Mouse (Mus musculus) lung, postnatal 10 days (tissue): ENCODE data around the gene Gpr33.

Experiments
- DNase-seq: peaks from one replicate; pipeline ENCODE4 v3.0.0; 2021

The Gpr33 gene

GRCm38 (mm10) chr12:52027963-52028362 lies at the start of gene Gpr33:
Gpr33 (minus strand) TSS chr12:52028063.
- DNase-seq = no peak

GRCm38 (mm10) chr12:52049324-52049723 lies 21.5 kb upstream of the Gpr33 start:
- DNase-seq = no peak

DNA sequence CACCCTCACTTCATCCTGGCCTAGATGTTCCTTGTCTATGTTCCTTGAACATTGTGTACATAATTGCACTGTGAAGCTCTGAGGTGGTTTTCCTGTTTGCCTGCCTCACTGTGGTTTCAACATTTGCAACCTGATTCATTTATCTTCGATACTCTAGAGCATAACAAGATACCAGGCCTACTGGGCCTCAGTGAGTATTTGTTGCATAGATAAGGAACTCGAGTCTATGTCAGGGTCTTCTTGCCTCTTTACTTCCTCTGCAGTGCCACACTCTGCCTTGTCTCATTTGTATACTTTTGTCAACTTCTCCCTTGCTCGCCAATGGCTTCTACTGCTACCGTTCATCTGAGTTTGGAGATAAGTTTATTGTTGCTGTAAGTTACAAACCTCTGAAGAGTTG lies 18.5 kb upstream of the Gpr33 start:
- DNase-seq = no peak

DNA sequence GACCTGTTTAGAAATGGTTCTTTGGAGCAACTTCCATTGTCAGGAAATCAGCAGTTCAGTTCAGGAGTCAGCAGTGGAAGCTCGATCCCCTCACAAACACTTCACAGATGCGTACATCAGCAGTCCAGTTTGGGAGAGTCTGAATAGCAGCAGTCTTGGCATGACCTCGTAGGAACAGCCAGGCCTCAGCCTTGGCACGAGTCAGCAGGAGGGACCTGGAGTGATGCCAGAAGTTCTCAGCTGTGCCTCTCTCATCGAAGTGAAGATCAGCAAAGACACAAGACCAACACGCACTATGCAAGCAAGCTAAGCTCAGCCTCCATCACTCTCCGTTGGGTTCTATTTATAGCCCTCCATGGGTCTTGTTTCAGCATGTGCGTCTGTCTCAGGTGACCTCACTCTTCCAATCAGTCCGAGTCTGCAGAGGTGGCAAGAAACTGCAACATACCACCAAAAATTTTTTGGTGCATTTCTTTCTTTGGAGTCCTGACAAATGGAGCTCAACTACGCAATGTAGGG lies 15.0 kb upstream of the Gpr33 start:
- DNase-seq = peak; percentile 44

DNA sequence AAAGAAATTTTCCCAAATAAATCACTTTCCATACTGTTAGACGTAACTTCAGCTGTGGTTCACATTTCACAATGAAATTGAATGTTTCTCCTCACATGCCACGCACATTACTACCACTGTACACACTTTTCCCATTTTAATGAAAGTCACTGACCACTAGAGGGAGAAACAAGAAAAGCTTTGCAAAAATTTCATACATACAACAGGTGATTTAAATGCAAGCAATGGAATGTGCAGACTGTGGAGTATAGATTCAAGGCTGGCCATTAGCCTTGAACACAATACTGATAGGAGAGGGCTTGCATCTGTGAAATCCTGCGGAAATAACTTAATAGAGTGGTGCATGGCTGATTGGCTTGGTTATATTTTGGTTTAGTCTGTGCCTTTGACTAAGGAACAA lies 10.5 kb upstream of the Gpr33 start:
- DNase-seq = no peak

DNA sequence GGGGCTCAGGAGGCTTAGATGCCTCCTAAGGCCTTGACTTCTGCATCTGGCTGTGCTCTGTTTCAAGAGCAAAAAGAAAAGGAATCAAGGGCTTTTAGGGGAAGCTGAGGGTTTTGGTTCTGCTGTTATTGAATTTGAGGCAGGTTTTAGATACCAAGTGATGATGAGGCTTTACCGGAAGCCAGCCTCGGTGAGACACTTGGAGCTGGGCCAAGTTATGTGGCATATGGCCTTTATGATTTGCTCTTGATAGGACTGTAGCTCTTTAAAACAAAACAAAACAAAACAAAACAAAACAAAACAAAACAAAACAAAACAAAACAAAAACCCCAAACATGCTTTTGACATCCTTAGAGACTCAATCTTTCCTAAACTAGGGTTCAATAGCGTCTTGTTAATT lies 7.1 kb upstream of the Gpr33 start:
- no peak for DNase-seq

DNA sequence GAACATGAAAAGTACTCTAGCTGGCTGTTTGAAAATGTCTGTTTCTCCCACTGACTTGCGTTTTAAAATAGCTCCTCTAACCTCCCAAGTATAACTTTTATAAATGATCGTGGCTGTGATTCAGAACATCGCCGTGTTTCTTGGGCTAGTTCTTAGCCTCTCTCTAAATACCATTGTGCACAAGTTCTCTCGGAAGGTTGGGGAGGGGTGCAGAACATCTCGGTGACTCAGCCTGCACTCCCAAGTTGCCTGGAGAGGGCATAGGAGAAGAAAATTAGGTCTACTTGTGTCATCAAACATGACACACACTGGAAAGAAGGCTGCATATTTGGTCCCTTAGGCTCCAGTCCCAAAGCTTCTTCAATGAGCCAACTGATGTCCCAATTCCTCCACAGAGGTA lies 4.4 kb upstream of the Gpr33 start:
- no peak for DNase-seq

- DNase-seq = no peak
Measured at GRCm38 (mm10) chr12:52014494-52015029, 13.3 kb downstream of the Gpr33 start.

DNA sequence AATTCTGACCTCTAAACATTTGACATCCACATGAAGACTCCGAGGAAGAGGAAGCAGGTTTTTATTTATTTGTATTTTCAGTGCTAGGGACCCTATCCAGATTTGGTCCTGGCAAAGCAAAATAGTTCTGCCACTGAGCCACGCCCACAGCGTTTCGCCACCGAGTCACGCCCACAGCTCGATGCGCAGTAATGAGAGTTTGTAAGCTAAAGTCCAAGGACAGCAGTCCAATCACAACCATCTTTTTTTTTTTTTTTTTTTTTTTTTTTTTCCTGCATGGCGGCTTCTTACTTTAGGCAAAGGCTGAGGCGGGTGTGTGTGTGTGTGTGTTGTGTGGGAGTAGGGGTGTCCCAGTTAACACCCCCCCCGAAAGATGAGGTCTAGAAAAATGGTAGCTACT lies 13.8 kb downstream of the Gpr33 start:
- DNase-seq = peak; percentile 62

GRCm38 (mm10) chr12:52013274-52013673 lies 14.6 kb downstream of the Gpr33 start:
- DNase-seq = peak; percentile 27

- no peak for DNase-seq
Measured at GRCm38 (mm10) chr12:52012159-52012558, 15.7 kb downstream of the Gpr33 start.

- peak; percentile 32 for DNase-seq
Measured at GRCm38 (mm10) chr12:52010630-52010961, 17.3 kb downstream of the Gpr33 start.

DNA sequence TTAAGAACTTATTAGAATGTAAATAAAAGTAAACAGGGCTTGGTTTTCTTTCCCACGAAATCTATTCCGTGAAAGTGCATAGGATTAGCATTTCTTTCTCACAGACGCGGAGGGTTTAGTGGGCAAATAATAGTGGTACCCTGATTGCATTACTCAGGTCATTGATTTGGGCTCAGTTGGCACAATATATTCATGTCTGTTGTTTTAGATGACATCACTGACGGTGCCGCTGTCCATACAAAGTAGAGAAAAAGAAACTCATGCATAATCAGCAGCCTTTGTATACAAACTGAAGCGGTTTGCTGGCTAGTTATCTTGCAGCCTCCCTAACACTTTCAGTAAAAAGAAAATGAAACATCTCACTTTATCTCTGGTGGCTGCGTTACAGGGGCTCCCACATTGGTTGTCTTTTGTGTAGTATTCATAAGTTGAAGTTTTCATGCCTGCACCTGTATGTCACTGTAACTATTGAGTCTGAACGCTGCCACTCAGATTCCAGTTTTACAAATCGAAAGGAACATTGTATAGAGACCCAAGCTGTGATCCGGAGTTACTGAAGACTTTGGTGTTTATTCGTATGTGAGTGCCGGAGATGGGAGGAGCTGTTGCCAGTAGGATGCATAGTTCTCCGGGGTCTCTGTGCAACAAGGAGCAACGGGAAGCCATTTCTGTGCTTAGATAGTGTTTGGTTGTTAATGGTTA lies 17.8 kb downstream of the Gpr33 start:
- DNase-seq = no peak

DNA sequence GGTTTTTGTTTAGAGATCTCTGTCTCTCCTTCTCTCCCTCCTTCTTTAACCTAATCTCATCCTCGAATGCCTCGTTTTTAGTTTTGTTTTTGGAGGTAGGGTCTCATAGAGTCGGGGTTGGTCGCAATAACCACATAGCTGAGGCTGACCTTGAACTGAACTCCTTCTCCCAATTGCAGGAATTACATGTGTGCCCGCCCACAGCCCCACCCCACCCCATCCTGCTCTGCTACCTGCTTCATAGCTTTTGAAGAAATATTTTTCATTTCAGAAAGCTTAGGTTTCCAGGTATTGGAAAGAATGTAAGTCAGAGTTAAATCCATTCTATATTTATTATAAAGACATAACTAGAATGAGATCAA lies 21.2 kb downstream of the Gpr33 start:
- no peak for DNase-seq

- DNase-seq = peak; percentile 95
Measured at GRCm38 (mm10) chr12:52005877-52006632, 21.8 kb downstream of the Gpr33 start, which contains the start of gene Dtd2. Dtd2 (minus strand) TSS chr12:52006501.

DNA sequence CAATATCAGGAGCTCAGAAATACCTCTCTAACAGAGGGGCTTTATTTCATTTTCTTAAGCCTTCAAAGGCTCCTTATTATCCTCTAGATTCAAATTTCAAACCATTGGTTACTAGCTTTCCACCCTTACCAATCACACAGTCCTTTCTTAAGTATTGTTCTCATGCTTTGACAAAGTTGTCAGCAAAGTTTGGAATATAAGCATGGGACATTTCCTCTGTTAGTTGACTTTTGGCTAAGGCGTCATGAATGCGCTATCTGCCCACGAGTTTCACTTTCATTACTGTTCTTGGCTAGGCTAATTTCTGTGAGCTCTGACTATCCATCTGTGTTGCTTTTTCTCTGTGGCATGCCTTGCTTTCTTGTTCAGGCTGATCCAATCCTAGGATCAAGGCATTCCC lies 25.1 kb downstream of the Gpr33 start:
- DNase-seq = no peak

- peak; percentile 85 for DNase-seq
Measured at GRCm38 (mm10) chr12:52001544-52001943, 26.3 kb downstream of the Gpr33 start.

- no peak for DNase-seq
Measured at GRCm38 (mm10) chr12:51998366-51998932, 29.4 kb downstream of the Gpr33 start.

GRCm38 (mm10) chr12:51995738-51996536 lies 31.9 kb downstream of the Gpr33 start:
- DNase-seq = no peak

DNA sequence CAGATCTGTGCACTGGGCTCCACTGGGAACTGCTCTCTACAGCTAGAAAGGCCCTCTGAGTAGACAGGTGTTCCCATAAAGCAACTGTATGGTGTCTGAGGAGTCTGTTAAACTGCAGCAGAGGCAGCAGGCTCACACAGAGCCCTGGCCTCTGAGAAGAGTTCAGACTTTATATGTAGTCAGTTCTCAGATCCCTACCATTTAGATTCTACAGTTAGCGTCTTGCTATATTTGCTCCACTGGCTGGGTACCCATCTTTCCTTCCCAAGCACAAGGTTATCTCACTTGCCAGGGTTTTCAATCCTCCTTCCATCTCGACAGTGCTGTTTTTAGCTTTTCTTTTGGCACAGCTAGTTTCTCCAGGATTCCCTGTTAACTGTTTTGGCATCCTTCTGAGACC lies 37.2 kb downstream of the Gpr33 start:
- no peak for DNase-seq

DNA sequence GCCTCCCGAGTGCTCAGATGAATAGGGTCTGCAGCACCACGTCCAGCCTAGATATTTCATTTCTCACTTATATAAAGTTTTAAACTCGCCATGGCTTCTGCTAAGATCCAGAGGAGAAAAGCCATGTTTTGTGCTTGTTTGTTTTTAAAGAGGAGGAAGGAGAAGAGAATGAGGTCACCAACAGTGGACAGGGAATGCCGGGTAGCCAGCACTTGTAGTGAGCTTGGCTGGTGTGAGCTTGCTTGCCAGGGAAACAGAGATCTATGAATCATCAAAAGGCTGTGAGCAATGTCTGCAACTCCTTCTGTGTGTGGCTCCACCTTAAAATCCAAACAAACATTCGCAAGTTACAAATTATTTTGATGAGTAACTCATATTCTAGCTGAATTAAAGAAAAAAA lies 39.3 kb downstream of the Gpr33 start:
- no peak for DNase-seq

GRCm38 (mm10) chr12:51985826-51986225 lies 42.0 kb downstream of the Gpr33 start:
- no peak for DNase-seq

- DNase-seq = no peak
Measured at GRCm38 (mm10) chr12:51985163-51985748, 42.6 kb downstream of the Gpr33 start.
